Mouse (Mus musculus) cerebellum, postnatal 10 days (tissue): ENCODE data around the gene Csf1.
A peak's percentile ranks its signal among the peaks of the same experiment; 100 is the strongest.

Experiments
- DNase-seq, 2 experiments: peaks; one replicate each; pipeline ENCODE4 v3.0.0; 2021; ENCODE audit warnings: mixed read lengths in 2 of 2

Gene Csf1

GRCm38 (mm10) chr3:107778016-107778415 lies 17.7 kb upstream of the Csf1 start:
- DNase-seq = no peak

- DNase-seq = no peak
Measured at GRCm38 (mm10) chr3:107776295-107776694, 16.0 kb upstream of the Csf1 start.

- no peak for DNase-seq
Measured at GRCm38 (mm10) chr3:107775736-107776135, 15.5 kb upstream of the Csf1 start.

- no peak for DNase-seq
Measured at GRCm38 (mm10) chr3:107775056-107775455, 14.8 kb upstream of the Csf1 start.

- no peak for DNase-seq
Measured at GRCm38 (mm10) chr3:107772860-107773259, 12.6 kb upstream of the Csf1 start.

- no peak for DNase-seq
Measured at GRCm38 (mm10) chr3:107769692-107770091, 9.4 kb upstream of the Csf1 start.

- DNase-seq = no peak
Measured at GRCm38 (mm10) chr3:107768104-107768989, 8.1 kb upstream of the Csf1 start.

GRCm38 (mm10) chr3:107766804-107767203 lies 6.5 kb upstream of the Csf1 start:
- no peak for DNase-seq

- DNase-seq = no peak
Measured at GRCm38 (mm10) chr3:107765979-107766378, 5.7 kb upstream of the Csf1 start.

- no peak for DNase-seq
Measured at GRCm38 (mm10) chr3:107763552-107763951, 3.3 kb upstream of the Csf1 start.

GRCm38 (mm10) chr3:107761446-107761845 lies 1.2 kb upstream of the Csf1 start:
- no peak for DNase-seq

- DNase-seq = no peak
Measured at GRCm38 (mm10) chr3:107760771-107761170, 502 bp upstream of the Csf1 start.

GRCm38 (mm10) chr3:107758638-107759037 lies 1.6 kb downstream of the Csf1 start:
- peak in 1 of 2 experiments; percentile 42 for DNase-seq

GRCm38 (mm10) chr3:107758176-107758575 lies 2.1 kb downstream of the Csf1 start:
- DNase-seq = no peak

- peak; percentile 84 to 88 for DNase-seq
Measured at GRCm38 (mm10) chr3:107757365-107758129, 2.7 kb downstream of the Csf1 start.

GRCm38 (mm10) chr3:107756481-107756866 lies 3.8 kb downstream of the Csf1 start:
- peak in 1 of 2 experiments; percentile 59 for DNase-seq

GRCm38 (mm10) chr3:107755702-107756480 lies 4.4 kb downstream of the Csf1 start:
- peak; percentile 60 to 77 for DNase-seq

GRCm38 (mm10) chr3:107754632-107755031 lies 5.6 kb downstream of the Csf1 start:
- peak; percentile 54 to 62 for DNase-seq

GRCm38 (mm10) chr3:107751607-107752006 lies 8.7 kb downstream of the Csf1 start:
- no peak for DNase-seq

GRCm38 (mm10) chr3:107750775-107751540 lies 9.3 kb downstream of the Csf1 start:
- DNase-seq = peak; percentile 66 to 73

GRCm38 (mm10) chr3:107749446-107749845 lies 10.8 kb downstream of the Csf1 start:
- peak in 1 of 2 experiments; percentile 41 for DNase-seq
